Comparison of ENCODE assay signal across 12 mouse cellular contexts in the genomic region with DNA sequence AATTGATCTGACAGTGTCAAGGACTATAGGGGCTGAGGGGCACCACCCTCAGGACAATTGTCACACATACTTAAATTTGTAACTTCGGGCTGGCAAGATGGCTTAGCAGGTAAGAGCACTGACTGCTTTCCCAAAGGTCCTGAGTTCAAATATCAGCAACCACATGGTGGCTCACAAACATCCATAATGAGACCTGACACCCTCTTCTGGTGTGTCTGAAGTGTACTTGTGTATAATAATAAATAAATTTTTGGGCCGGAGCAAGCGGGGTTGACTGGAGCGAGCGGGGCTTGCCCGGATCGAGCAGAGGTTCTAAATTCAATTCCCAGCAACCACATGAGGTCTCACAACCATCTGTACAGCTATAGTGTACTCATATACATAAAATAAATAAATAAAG. TPM values are rescaled to one million over a fixed set of nuclear protein-coding genes. Genes with fewer than 3 reads are reported as not detected.
A peak's percentile ranks its signal among the peaks of the same experiment; 100 is the strongest.
DNase-seq lines count a peak whose midpoint lies in the region; ATAC-seq and TF ChIP-seq lines count a peak whose summit lies in the region.
"Had no signal": no experiment of that assay in that cellular context is flagged by ENCODE, and none has a peak within 500 bp of the region (broad histone marks: within the 10 kb centered on the region; RNA-seq: fewer than 3 reads in every experiment).

No protein-coding gene starts in this region.

- TF ChIP-seq POLR2A in heart, adult 2 months (IDR thresholded peaks at IDR 0.05; ENCODE audit: insufficient read depth, low read depth, low read length), result no peak
- no peak for TF ChIP-seq POLR2A in kidney, adult 2 months (IDR thresholded peaks at IDR 0.05; ENCODE audit: low read depth, low read length)

- no peak overlapping the region for H3K4me2 ChIP-seq in heart, embryonic 11.5 days
- no peak overlapping the region for H3K4me2 ChIP-seq in lung, postnatal 0 days (replicated peaks; ENCODE audit: low read depth, low read length)

- no peaks in the 10 kb centered on the region for H3K9me3 ChIP-seq in heart, embryonic 11.5 days (replicated peaks; ENCODE audit: control insufficient read depth, low read length)
- H3K9me3 ChIP-seq in lung, postnatal 0 days (ENCODE audit: low read length), result no peaks in the 10 kb centered on the region
- H3K9me3 ChIP-seq: embryonic facial prominence, embryonic 10.5 days; limb, embryonic 10.5 days; midbrain, embryonic 10.5 days had no signal

- DNase-seq in heart, adult 2 months, result no peak
- DNase-seq in kidney, adult 2 months, result no peak
- DNase-seq in kidney, postnatal 36 days, result no peak
- no peak for DNase-seq in lung, postnatal 0 days (ENCODE audit: low spot score)
- no peak for DNase-seq in lung, postnatal 25 days (ENCODE audit: low spot score)
- DNase-seq in testis, postnatal 10 days (ENCODE audit: low spot score), result no peak

- H3K9ac ChIP-seq in heart, adult 2 months (ENCODE audit: low read depth, low read length), result peak overlapping the region; percentile 39
- no peak overlapping the region for H3K9ac ChIP-seq in heart, embryonic 11.5 days (ENCODE audit: low read depth, low read length)
- H3K9ac ChIP-seq in lung, postnatal 0 days (replicated peaks; ENCODE audit: low read depth), result no peak overlapping the region; the same call in 1 of the 2 replicates
- H3K9ac ChIP-seq: liver, embryonic 14.5 days had no signal

- intact Hi-C loops in heart, adult 2 months (cut with DNase I), result no loop called here

- no peaks in the 10 kb centered on the region for H3K27me3 ChIP-seq in heart, adult 2 months (ENCODE audit: control insufficient read depth, insufficient read depth, low read length)
- H3K27me3 ChIP-seq in heart, embryonic 11.5 days (ENCODE audit: control insufficient read depth, insufficient read depth, low read length), result no peaks in the 10 kb centered on the region
- H3K27me3 ChIP-seq in kidney, adult 2 months (replicated peaks; ENCODE audit: control insufficient read depth, insufficient read depth, low read length), result no peaks in the 10 kb centered on the region
- no peaks in the 10 kb centered on the region for H3K27me3 ChIP-seq in lung, postnatal 0 days (replicated peaks; ENCODE audit: insufficient read depth, low read length)

- WGBS in heart, adult 2 months, result 77% methylated on average over 7 of the region's 7 CpGs
- WGBS in heart, embryonic 11.5 days (ENCODE audit: insufficient replicate concordance), result 90% methylated on average over 7 of the region's 7 CpGs
- WGBS in kidney, adult 2 months, result 86% methylated on average over 7 of the region's 7 CpGs
- 68% methylated on average over 7 of the region's 7 CpGs for WGBS in lung, postnatal 0 days

- no peaks in the 10 kb centered on the region for H3K79me2 ChIP-seq in heart, adult 2 months (replicated peaks; ENCODE audit: control insufficient read depth, insufficient read depth, low read length)

- peaks cover 21% of the 10 kb centered on the region for H3K4me1 ChIP-seq in heart, adult 2 months (ENCODE audit: control insufficient read depth, insufficient read depth, low read length)
- H3K4me1 ChIP-seq in heart, embryonic 11.5 days (ENCODE audit: control insufficient read depth, insufficient read depth, low read length), result peaks cover 7% of the 10 kb centered on the region; the same call in 1 of the 2 replicates
- peaks cover 40% of the 10 kb centered on the region for H3K4me1 ChIP-seq in kidney, adult 2 months (ENCODE audit: control insufficient read depth, insufficient read depth, low read length)
- peaks cover 28% of the 10 kb centered on the region; the same call in 1 of the 2 replicates for H3K4me1 ChIP-seq in lung, postnatal 0 days (ENCODE audit: insufficient read depth, low read depth, low read length)

- peak overlapping the region; percentile 97 for H3K27ac ChIP-seq in heart, adult 2 months
- H3K27ac ChIP-seq in heart, embryonic 11.5 days (ENCODE audit: low read depth, low read length), result no peak overlapping the region
- peak overlapping the region; percentile 72 for H3K27ac ChIP-seq in kidney, adult 2 months (ENCODE audit: insufficient read depth, low read depth, low read length)
- H3K27ac ChIP-seq in lung, postnatal 0 days (ENCODE audit: low read length), result peak overlapping the region; percentile 88
- H3K27ac ChIP-seq: embryonic facial prominence, embryonic 10.5 days; limb, embryonic 10.5 days; liver, embryonic 14.5 days; midbrain, embryonic 10.5 days; stomach, postnatal 0 days had no signal

- H3K36me3 ChIP-seq in heart, adult 2 months (ENCODE audit: control insufficient read depth, insufficient read depth, low read length), result no peaks in the 10 kb centered on the region
- H3K36me3 ChIP-seq in heart, embryonic 11.5 days (ENCODE audit: control insufficient read depth, insufficient read depth, low read length), result no peaks in the 10 kb centered on the region
- H3K36me3 ChIP-seq in kidney, adult 2 months (ENCODE audit: control insufficient read depth, insufficient read depth, low read length), result no peaks in the 10 kb centered on the region
- H3K36me3 ChIP-seq in lung, postnatal 0 days (ENCODE audit: insufficient read depth, low read length), result no peaks in the 10 kb centered on the region
- H3K36me3 ChIP-seq: embryonic facial prominence, embryonic 10.5 days; midbrain, embryonic 10.5 days had no signal

- no peak for TF ChIP-seq CTCF in heart, adult 2 months (IDR thresholded peaks at IDR 0.05)
- TF ChIP-seq CTCF in kidney, adult 2 months (conservative IDR thresholded peaks at IDR 0.05; ENCODE audit: insufficient read depth, insufficient read length, low read depth, low read length), result no peak
- no peak for TF ChIP-seq CTCF in lung, postnatal 0 days (IDR thresholded peaks at IDR 0.05)

- no peak overlapping the region for H3K4me3 ChIP-seq in heart, adult 2 months
- H3K4me3 ChIP-seq in heart, embryonic 11.5 days (ENCODE audit: low read depth, low read length), result no peak overlapping the region
- H3K4me3 ChIP-seq in kidney, adult 2 months (ENCODE audit: insufficient read depth, low read depth, low read length), result no peak overlapping the region
- H3K4me3 ChIP-seq in lung, postnatal 0 days (ENCODE audit: low read depth, low read length), result no peak overlapping the region
- H3K4me3 ChIP-seq: embryonic facial prominence, embryonic 10.5 days; limb, embryonic 10.5 days; midbrain, embryonic 10.5 days had no signal

- ATAC-seq in heart, embryonic 11.5 days (replicated peaks; ENCODE audit: insufficient number of reproducible peaks, low FRiP score, low TSS enrichment), result no peak
- no peak for ATAC-seq in lung, postnatal 0 days

- TF ChIP-seq EP300 in heart, adult 2 months (IDR thresholded peaks at IDR 0.05; ENCODE audit: insufficient read depth, low read depth, low read length), result no peak
- no peak for TF ChIP-seq EP300 in lung, postnatal 0 days (IDR thresholded peaks at IDR 0.05)

RNA-seq across cellular contexts. Expression of a gene that starts 18.3 kb away (rescaled TPM):
- 100 to 1,000 TPM; 101 to 114 TPM for total RNA-seq in heart, adult 2 months (2021)
- 39.4 and 49.7 TPM in 2 replicates for polyA plus RNA-seq in heart, adult 2 months (2012; rRNA removed)
- polyA plus RNA-seq in heart, embryonic 11.5 days (2014; fragmentation: Nextera tagmentation; extraction: Ambion mirVana), result 9.9 and 12.1 TPM in 2 replicates
- 31.6 and 40.3 TPM in 2 replicates for polyA plus RNA-seq in kidney, adult 2 months (2012; rRNA removed)
- polyA plus RNA-seq in lung, postnatal 0 days (2015; fragmentation: Nextera tagmentation; extraction: Ambion mirVana), result 24.8 and 30.0 TPM in 2 replicates

RNA-seq across cellular contexts. Expression of a gene that starts 31.4 kb away (rescaled TPM):
- 10 to 100 TPM; 30.2 to 36.5 TPM for total RNA-seq in heart, adult 2 months (2021)
- polyA plus RNA-seq in heart, adult 2 months (2012; rRNA removed), result 30.2 and 39.1 TPM in 2 replicates
- polyA plus RNA-seq in heart, embryonic 11.5 days (2014; fragmentation: Nextera tagmentation; extraction: Ambion mirVana), result 119 and 131 TPM in 2 replicates
- 33.5 and 47.4 TPM in 2 replicates for polyA plus RNA-seq in kidney, adult 2 months (2012; rRNA removed)
- 80.3 and 88.8 TPM in 2 replicates for polyA plus RNA-seq in lung, postnatal 0 days (2015; fragmentation: Nextera tagmentation; extraction: Ambion mirVana)

RNA-seq across cellular contexts. Expression of a gene that starts 31.8 kb away (rescaled TPM):
- 1,000 to 10,000 TPM; 1,810 to 2,215 TPM for total RNA-seq in heart, adult 2 months (2021)
- polyA plus RNA-seq in heart, adult 2 months (2012; rRNA removed), result 2,076 and 2,628 TPM in 2 replicates
- 398 and 483 TPM in 2 replicates for polyA plus RNA-seq in heart, embryonic 11.5 days (2014; fragmentation: Nextera tagmentation; extraction: Ambion mirVana)
- 890 and 915 TPM in 2 replicates for polyA plus RNA-seq in kidney, adult 2 months (2012; rRNA removed)
- polyA plus RNA-seq in lung, postnatal 0 days (2015; fragmentation: Nextera tagmentation; extraction: Ambion mirVana), result 89.2 and 90.8 TPM in 2 replicates

RNA-seq across cellular contexts. Expression of a gene that starts 38.1 kb away (rescaled TPM):
- 100 to 1,000 TPM in 1 of 2 experiments, 10 to 100 TPM in 1; 46.7 to 127 TPM for total RNA-seq in heart, adult 2 months (2021)
- polyA plus RNA-seq in heart, adult 2 months (2012; rRNA removed), result 76.7 and 100 TPM in 2 replicates
- 15.0 and 16.3 TPM in 2 replicates for polyA plus RNA-seq in heart, embryonic 11.5 days (2014; fragmentation: Nextera tagmentation; extraction: Ambion mirVana)
- 121 and 131 TPM in 2 replicates for polyA plus RNA-seq in kidney, adult 2 months (2012; rRNA removed)
- polyA plus RNA-seq in lung, postnatal 0 days (2015; fragmentation: Nextera tagmentation; extraction: Ambion mirVana), result 38.6 and 44.0 TPM in 2 replicates
